Mouse (Mus musculus): ENCODE data around the gene Pkm. TPM values are rescaled to one million over a fixed set of nuclear protein-coding genes. Genes with fewer than 3 reads are reported as not detected.

Gene Pkm
- polyA plus RNA-seq, 1 experiment from 2014 or later = 232 TPM

GRCm38 (mm10) chr9:59667250-59667649 lies 11.1 kb downstream of the Pkm start:
- Histone ChIP-seq H3K36me3 (peaks cover 55% of the 10 kb centered on the region), H3K4me1 (replicated peaks) (peaks cover 18% of the 10 kb centered on the region), H3K9me3 (replicated peaks) (no peaks in the 10 kb centered on the region), H3K27me3 (peaks cover 70% of the 10 kb centered on the region), H3K27ac (no peak overlapping the region), H3K4me3 (replicated peaks) (no peak overlapping the region), H3K4me2 (no peak overlapping the region), H3K9ac (no peak overlapping the region)
- WGBS (ENCODE audit: insufficient replicate concordance) = 59% methylated on average over 4 of the region's 4 CpGs
- ATAC-seq (ENCODE audit: low read depth) (no peak), DNase-seq (no peak)

GRCm38 (mm10) chr9:59667904-59668303 lies 11.7 kb downstream of the Pkm start:
- no peak for DNase-seq
- H3K9me3 ChIP-seq (replicated peaks) = no peaks in the 10 kb centered on the region
- peaks cover 70% of the 10 kb centered on the region for H3K27me3 ChIP-seq
- H3K36me3 ChIP-seq = peaks cover 57% of the 10 kb centered on the region
- WGBS (ENCODE audit: insufficient replicate concordance) = 69% methylated on average over 6 of the region's 6 CpGs
- no peak overlapping the region for H3K4me3 ChIP-seq (replicated peaks)
- peaks cover 20% of the 10 kb centered on the region for H3K4me1 ChIP-seq (replicated peaks)
- no peak overlapping the region for H3K4me2 ChIP-seq
- H3K27ac ChIP-seq = no peak overlapping the region
- no peak overlapping the region for H3K9ac ChIP-seq
- ATAC-seq (ENCODE audit: low read depth) = no peak

- Histone ChIP-seq H3K36me3 (peaks cover 57% of the 10 kb centered on the region), H3K27me3 (peaks cover 68% of the 10 kb centered on the region), H3K4me1 (replicated peaks) (peaks cover 26% of the 10 kb centered on the region), H3K9ac (no peak overlapping the region), H3K4me2 (no peak overlapping the region), H3K27ac (no peak overlapping the region), H3K4me3 (replicated peaks) (no peak overlapping the region), H3K9me3 (replicated peaks) (no peaks in the 10 kb centered on the region)
- WGBS (ENCODE audit: insufficient replicate concordance) = 83% methylated on average over 7 of the region's 7 CpGs
- DNase-seq (no peak), ATAC-seq (ENCODE audit: low read depth) (no peak)
Observed at GRCm38 (mm10) chr9:59668473-59668872, 12.3 kb downstream of the Pkm start.

- peaks cover 27% of the 10 kb centered on the region for H3K4me1 ChIP-seq (replicated peaks)
- DNase-seq (no peak), ATAC-seq (ENCODE audit: low read depth) (no peak)
- peaks cover 59% of the 10 kb centered on the region for H3K36me3 ChIP-seq
- H3K9me3 ChIP-seq (replicated peaks) = no peaks in the 10 kb centered on the region
- no peak overlapping the region for H3K9ac ChIP-seq
- H3K4me2 ChIP-seq = no peak overlapping the region
- WGBS (ENCODE audit: insufficient replicate concordance) = 84% methylated on average over 4 of the region's 4 CpGs
- no peak overlapping the region for H3K4me3 ChIP-seq (replicated peaks)
- H3K27me3 ChIP-seq = peaks cover 65% of the 10 kb centered on the region
- no peak overlapping the region for H3K27ac ChIP-seq
Observed at GRCm38 (mm10) chr9:59669172-59669571, 13.0 kb downstream of the Pkm start.

GRCm38 (mm10) chr9:59672195-59672894 lies 16.2 kb downstream of the Pkm start:
- Histone ChIP-seq H3K9ac (no peak overlapping the region), H3K36me3 (peaks cover 57% of the 10 kb centered on the region), H3K4me3 (replicated peaks) (no peak overlapping the region), H3K27ac (peak overlapping the region; percentile 31), H3K4me2 (peak overlapping the region; percentile 0; the same call in 1 of the 2 replicates), H3K27me3 (peaks cover 54% of the 10 kb centered on the region), H3K4me1 (replicated peaks) (peaks cover 25% of the 10 kb centered on the region), H3K9me3 (replicated peaks) (no peaks in the 10 kb centered on the region)
- WGBS (ENCODE audit: insufficient replicate concordance) = 66% methylated on average over 12 of the region's 12 CpGs
- peak; percentile 38 for DNase-seq
- ATAC-seq (ENCODE audit: low read depth) = peak; percentile 88

GRCm38 (mm10) chr9:59673427-59673826 lies 17.3 kb downstream of the Pkm start:
- no peaks in the 10 kb centered on the region for H3K9me3 ChIP-seq (replicated peaks)
- no peak overlapping the region for H3K4me3 ChIP-seq (replicated peaks)
- H3K27ac ChIP-seq = no peak overlapping the region
- 69% methylated on average over 2 of the region's 2 CpGs for WGBS (ENCODE audit: insufficient replicate concordance)
- H3K9ac ChIP-seq = no peak overlapping the region
- H3K36me3 ChIP-seq = peaks cover 59% of the 10 kb centered on the region
- no peak overlapping the region for H3K4me2 ChIP-seq
- no peak for DNase-seq
- H3K27me3 ChIP-seq = peaks cover 54% of the 10 kb centered on the region
- ATAC-seq (ENCODE audit: low read depth) = no peak
- peaks cover 25% of the 10 kb centered on the region for H3K4me1 ChIP-seq (replicated peaks)

- 83% methylated on average over 14 of the region's 14 CpGs for whole genome bisulfite sequencing (ENCODE audit: insufficient replicate concordance)
Observed at GRCm38 (mm10) chr9:59675598-59675997, 19.4 kb downstream of the Pkm start.

GRCm38 (mm10) chr9:59678313-59678712 lies 22.1 kb downstream of the Pkm start:
- H3K27ac ChIP-seq = no peak overlapping the region
- no peaks in the 10 kb centered on the region for H3K9me3 ChIP-seq (replicated peaks)
- H3K4me2 ChIP-seq = no peak overlapping the region
- H3K27me3 ChIP-seq = peaks cover 61% of the 10 kb centered on the region
- 28% methylated on average over 1 of the region's 1 CpGs for WGBS (ENCODE audit: insufficient replicate concordance)
- DNase-seq (no peak), ATAC-seq (ENCODE audit: low read depth) (no peak)
- no peak overlapping the region for H3K4me3 ChIP-seq (replicated peaks)
- peaks cover 27% of the 10 kb centered on the region for H3K36me3 ChIP-seq
- no peak overlapping the region for H3K9ac ChIP-seq
- H3K4me1 ChIP-seq (replicated peaks) = peaks cover 14% of the 10 kb centered on the region

More at GRCm38 (mm10) chr9:59675598-59675997, 19.4 kb downstream of the Pkm start:
- no peaks in the 10 kb centered on the region for H3K9me3 ChIP-seq (replicated peaks)
- ATAC-seq (ENCODE audit: low read depth) (no peak), DNase-seq (no peak)
- no peak overlapping the region for H3K27ac ChIP-seq
- H3K4me1 ChIP-seq (replicated peaks) = peaks cover 36% of the 10 kb centered on the region
- no peak overlapping the region for H3K9ac ChIP-seq
- H3K36me3 ChIP-seq = peaks cover 42% of the 10 kb centered on the region
- peaks cover 59% of the 10 kb centered on the region for H3K27me3 ChIP-seq
- H3K4me2 ChIP-seq = no peak overlapping the region
- no peak overlapping the region for H3K4me3 ChIP-seq (replicated peaks)

- no peak within 1 kb of the TSS for H3K27ac ChIP-seq
- peaks cover 22% of the 10 kb centered on the region for H3K36me3 ChIP-seq
- peaks cover 62% of the 10 kb centered on the region for H3K27me3 ChIP-seq
- DNase-seq = peak; percentile 56
- no peaks in the 10 kb centered on the region for H3K9me3 ChIP-seq (replicated peaks)
- WGBS (ENCODE audit: insufficient replicate concordance) = 4% methylated on average over 47 of the region's 47 CpGs
- peak within 1 kb of the TSS; percentile 45; the same call in 1 of the 2 replicates for H3K9ac ChIP-seq
- peak within 1 kb of the TSS; percentile 75 for H3K4me2 ChIP-seq
- ATAC-seq (ENCODE audit: low read depth) = peak; percentile 93
- H3K4me3 ChIP-seq (replicated peaks) = peak within 1 kb of the TSS; percentile 48
- peaks cover 11% of the 10 kb centered on the region for H3K4me1 ChIP-seq (replicated peaks)
Observed at GRCm38 (mm10) chr9:59679678-59680533, 23.7 kb downstream of the Pkm start, which contains the start of gene Gramd2. Gene Gramd2 (plus strand): TSS chr9:59680144.

GRCm38 (mm10) chr9:59680534-59680875 lies 24.3 kb downstream of the Pkm start:
- peak overlapping the region; percentile 48 for H3K4me3 ChIP-seq (replicated peaks)
- DNase-seq = no peak
- H3K9me3 ChIP-seq (replicated peaks) = no peaks in the 10 kb centered on the region
- H3K4me1 ChIP-seq (replicated peaks) = peaks cover 11% of the 10 kb centered on the region
- peak overlapping the region; percentile 75 for H3K4me2 ChIP-seq
- WGBS (ENCODE audit: insufficient replicate concordance) = 20% methylated on average over 16 of the region's 16 CpGs
- H3K9ac ChIP-seq = peak overlapping the region; percentile 45; the same call in 1 of the 2 replicates
- H3K27me3 ChIP-seq = peaks cover 62% of the 10 kb centered on the region
- no peak overlapping the region for H3K27ac ChIP-seq
- no peak; the same call in 1 of the 2 replicates for ATAC-seq (ENCODE audit: low read depth)
- peaks cover 16% of the 10 kb centered on the region for H3K36me3 ChIP-seq

GRCm38 (mm10) chr9:59684020-59684419 lies 27.9 kb downstream of the Pkm start:
- peaks cover 11% of the 10 kb centered on the region for H3K4me1 ChIP-seq (replicated peaks)
- peaks cover 75% of the 10 kb centered on the region for H3K27me3 ChIP-seq
- 60% methylated on average over 2 of the region's 2 CpGs for WGBS (ENCODE audit: insufficient replicate concordance)
- H3K9me3 ChIP-seq (replicated peaks) = no peaks in the 10 kb centered on the region
- H3K36me3 ChIP-seq = no peaks in the 10 kb centered on the region
- H3K4me2 ChIP-seq = no peak overlapping the region
- ATAC-seq (ENCODE audit: low read depth) (no peak), DNase-seq (no peak)
- no peak overlapping the region for H3K27ac ChIP-seq
- H3K4me3 ChIP-seq (replicated peaks) = no peak overlapping the region
- H3K9ac ChIP-seq = no peak overlapping the region

Measured in liver, embryonic 13.5 days (tissue).